Mouse (Mus musculus): ENCODE measurements around the gene Asb14.
A peak's percentile ranks its signal among the peaks of the same experiment; 100 is the strongest.
"Not testable (repeated sequence)": the region's sequence is repeated elsewhere in the genome, so short reads cannot be mapped to it uniquely, and the experiment has no call there.

Asb14 gene

DNA sequence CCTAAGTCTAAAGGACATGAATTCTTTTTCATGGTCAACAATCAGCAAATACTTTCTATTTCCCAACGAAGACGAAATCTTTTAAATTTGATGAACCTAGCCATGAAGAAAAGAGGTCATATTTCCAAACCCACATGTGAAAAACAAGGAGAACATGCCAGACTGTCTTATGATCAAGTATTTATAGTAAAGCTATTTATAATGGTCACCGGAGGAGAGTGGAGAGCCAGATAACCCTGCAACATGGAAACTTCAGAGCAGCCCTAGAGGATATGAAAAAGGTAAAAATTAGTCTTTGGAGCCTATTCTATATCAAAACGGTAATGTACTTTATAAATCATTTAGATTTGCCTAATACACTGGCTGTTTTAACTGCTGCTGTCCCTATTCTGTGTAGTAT is at the start of gene Asb14:
TSS of gene Asb14 (plus strand) at position 166 of the 400 bp plus-strand sequence.
- DNase-seq (ENCODE audit: low spot score in 2 of 2) = no peak

GRCm38 (mm10) chr14:26853053-26853452 is 41.3 kb upstream of the Asb14 start:
- no peak for DNase-seq (ENCODE audit: low spot score in 2 of 2)

DNA sequence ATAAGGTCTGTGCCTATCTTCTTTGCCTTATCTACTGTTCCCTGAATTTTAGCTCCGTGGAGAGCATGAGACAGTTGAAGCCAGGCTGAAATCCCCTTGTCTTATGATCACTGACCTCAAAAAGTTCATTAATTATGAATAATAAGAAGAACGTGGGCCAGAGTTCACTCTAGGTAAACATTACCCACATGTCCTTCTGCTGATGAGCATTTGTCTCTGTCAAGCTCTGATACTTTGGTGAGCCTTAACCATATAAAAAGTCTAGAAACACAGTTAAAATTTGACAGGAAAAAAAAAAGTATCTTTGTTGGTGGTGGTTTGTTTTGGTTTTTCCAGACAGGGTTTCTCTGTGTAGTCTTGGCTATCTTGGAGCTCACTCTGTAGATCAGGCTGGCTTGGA is 40.3 kb upstream of the Asb14 start:
- no peak for DNase-seq (ENCODE audit: low spot score in 2 of 2)

GRCm38 (mm10) chr14:26858364-26858763 is 36.0 kb upstream of the Asb14 start:
- DNase-seq (ENCODE audit: low spot score in 2 of 2) = no peak

- DNase-seq (ENCODE audit: low spot score in 2 of 2) = no peak
Measured at GRCm38 (mm10) chr14:26859024-26859423, 35.3 kb upstream of the Asb14 start.

- DNase-seq (ENCODE audit: low spot score in 2 of 2) = no peak
Measured at GRCm38 (mm10) chr14:26867356-26867755, 27.0 kb upstream of the Asb14 start.

- DNase-seq (ENCODE audit: low spot score in 2 of 2) = no peak
Measured at GRCm38 (mm10) chr14:26868299-26868698, 26.1 kb upstream of the Asb14 start.

DNA sequence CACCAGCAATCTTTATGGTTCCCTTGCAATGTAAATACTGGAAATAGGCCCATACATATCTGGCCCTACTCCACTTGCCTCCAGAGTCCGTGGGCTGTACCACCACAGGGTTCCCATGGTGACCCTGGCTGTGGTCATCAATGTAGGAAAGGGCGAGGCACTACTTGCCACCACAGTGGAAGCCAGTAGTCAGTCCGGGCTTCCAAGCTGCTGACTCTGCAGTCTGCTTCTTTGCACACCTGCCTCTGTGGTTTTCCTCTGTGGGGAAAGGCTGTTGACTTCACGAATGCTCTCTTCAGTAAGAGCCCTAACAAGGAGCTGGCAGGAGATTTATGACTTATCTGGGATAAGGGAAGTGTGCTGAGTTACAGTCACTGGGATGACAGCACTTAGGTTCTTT is 15.6 kb upstream of the Asb14 start:
- DNase-seq (ENCODE audit: low spot score in 2 of 2) = no peak

GRCm38 (mm10) chr14:26879976-26880375 is 14.4 kb upstream of the Asb14 start:
- DNase-seq (ENCODE audit: low spot score in 2 of 2) = no peak

GRCm38 (mm10) chr14:26881700-26882099 is 12.7 kb upstream of the Asb14 start:
- DNase-seq (ENCODE audit: low spot score in 2 of 2) = no peak

DNA sequence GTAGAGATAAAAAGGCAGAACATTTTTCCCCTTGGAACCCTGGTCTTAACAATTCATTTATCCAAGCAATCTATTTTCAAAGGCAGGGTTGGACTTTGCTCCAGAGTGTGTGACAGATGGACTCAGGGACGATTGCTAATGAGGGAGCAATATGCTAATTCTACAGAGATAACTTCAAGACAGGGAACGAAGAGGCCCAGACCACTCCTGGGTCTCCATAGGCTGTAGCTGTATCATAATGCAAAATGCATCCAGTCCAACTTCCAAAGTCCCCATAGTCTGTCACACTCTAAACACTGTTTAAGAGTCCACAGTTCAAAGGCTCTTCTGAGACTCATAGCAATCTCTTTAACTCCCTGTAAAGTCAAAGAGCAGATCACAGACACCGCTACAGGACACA is 7.1 kb upstream of the Asb14 start:
- DNase-seq (ENCODE audit: low spot score in 2 of 2) = no peak

- no peak for DNase-seq (ENCODE audit: low spot score in 2 of 2)
Measured at GRCm38 (mm10) chr14:26890777-26891176, 3.6 kb upstream of the Asb14 start.

DNA sequence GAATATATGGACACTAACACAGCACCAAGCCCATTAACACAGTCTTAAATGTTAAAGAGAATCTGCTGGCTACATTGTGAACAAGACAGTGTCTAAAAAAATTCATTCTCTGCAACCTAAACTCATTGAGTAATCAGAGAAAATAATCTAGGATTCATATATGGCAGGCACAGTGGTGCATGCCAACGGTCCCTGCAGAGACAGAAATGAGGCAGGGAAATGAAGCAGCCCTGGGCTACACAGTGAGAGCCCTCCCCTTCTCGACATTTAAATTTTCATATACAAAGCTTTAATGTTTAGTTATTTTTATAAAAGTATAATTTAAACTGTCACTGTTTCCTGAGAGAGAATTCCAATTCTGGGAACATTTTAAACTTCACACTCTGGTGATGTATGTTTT is 5.1 kb downstream of the Asb14 start:
- no peak for DNase-seq (ENCODE audit: low spot score in 2 of 2)

GRCm38 (mm10) chr14:26900893-26901292 is 6.5 kb downstream of the Asb14 start:
- DNase-seq (ENCODE audit: low spot score in 2 of 2) = no peak

GRCm38 (mm10) chr14:26907401-26907800 is 13.0 kb downstream of the Asb14 start:
- DNase-seq (ENCODE audit: low spot score in 2 of 2) = no peak

DNA sequence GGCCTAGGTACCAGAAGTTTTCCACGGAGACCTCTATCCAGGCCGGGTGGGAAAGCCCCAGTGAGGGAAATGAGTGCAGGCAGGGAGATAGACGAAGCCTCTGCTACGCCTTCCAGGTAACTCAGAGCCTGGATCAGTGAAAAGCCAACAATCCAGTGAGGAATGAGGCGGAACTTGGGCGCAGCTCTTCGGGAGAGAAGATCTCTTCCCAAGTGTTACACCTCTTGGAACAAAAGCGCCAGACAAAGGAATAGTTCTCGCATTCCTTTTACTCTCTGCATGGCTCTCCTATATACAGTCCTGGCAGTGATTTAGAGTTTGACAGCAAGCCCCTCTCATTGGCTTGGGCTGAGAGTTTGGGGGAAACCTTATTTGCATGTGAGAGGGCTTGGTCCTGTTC is 16.1 kb downstream of the Asb14 start:
- DNase-seq (ENCODE audit: low spot score in 2 of 2) = not testable (repeated sequence)

DNA sequence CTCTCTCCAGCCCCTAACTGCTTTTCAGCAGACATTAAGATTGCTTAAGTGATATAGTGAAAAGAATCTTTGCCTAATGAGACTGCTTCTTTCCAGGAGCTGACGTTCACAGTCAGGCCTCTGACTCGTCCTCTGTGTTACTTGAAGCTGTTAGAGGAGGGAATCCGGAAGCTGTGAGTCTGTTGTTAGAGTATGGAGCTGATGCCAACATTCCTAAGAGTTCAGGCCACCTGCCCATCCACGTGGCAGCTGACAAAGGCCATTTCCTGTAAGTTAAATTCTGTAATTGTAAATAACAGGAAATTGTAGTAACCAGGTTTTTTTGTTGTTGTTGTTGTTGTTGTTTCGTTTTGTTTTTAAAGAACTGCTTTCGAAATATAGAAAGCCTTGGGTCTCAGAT is 16.8 kb downstream of the Asb14 start:
- DNase-seq (ENCODE audit: low spot score in 2 of 2) = no peak

DNA sequence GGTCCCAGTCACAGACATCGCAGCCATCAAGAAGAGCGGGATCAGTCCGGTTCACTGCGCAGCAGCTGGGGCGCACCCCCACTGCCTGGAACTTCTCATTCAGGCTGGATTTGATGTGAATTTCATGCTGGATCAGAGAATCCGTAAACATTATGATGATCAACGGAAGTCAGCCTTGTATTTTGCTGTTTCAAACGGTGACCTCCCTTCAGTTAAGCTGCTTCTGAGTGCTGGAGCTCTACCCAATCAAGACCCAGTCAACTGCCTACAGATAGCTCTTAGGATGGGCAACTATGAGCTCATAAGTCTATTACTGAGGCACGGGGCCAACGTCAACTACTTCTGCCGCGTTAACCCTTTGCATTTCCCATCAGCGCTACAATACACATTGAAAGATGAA is 17.5 kb downstream of the Asb14 start:
- no peak for DNase-seq (ENCODE audit: low spot score in 2 of 2)

- DNase-seq (ENCODE audit: low spot score in 2 of 2) = peak in 1 of 2 experiments; percentile 8
Measured at GRCm38 (mm10) chr14:26913681-26914268, 19.4 kb downstream of the Asb14 start.

- no peak for DNase-seq (ENCODE audit: low spot score in 2 of 2)
Measured at GRCm38 (mm10) chr14:26919310-26919709, 25.0 kb downstream of the Asb14 start.

DNA sequence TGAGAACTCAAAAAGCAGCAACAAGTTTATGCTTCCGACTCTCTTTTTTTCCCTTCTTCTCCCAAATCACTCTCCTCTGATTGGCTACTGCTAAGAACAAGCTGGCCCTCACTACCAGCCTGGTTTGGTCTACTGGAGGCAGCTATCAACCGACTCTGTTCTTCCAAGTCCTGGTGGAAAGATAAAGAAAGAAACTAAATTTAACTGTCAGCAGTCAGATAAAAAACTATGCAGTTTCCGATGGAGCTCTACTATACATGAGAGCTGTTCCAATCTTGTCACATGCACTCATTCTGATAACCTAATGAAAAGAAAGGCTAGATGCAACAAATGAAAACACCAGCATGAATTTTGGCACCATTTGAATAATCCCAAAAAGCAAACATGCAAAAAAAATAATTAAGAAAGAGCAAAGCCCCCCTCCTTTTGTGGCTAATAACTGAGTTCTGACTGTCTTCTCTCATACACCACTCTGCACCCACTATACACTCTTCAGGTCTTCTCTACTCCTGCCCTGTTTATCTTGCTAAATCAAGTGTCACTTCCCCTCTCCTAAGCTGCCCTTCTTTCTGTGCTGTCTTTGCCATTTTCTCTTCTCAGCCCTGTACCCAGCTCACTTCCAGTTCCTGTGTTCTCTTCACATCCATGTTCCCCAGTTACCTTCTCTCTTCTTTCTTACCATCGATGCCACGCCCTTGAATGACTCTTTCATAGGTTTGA is 29.5 kb downstream of the Asb14 start:
- no peak for DNase-seq (ENCODE audit: low spot score in 2 of 2)

GRCm38 (mm10) chr14:26934891-26935290 is 40.5 kb downstream of the Asb14 start:
- no peak for DNase-seq (ENCODE audit: low spot score in 2 of 2)

- no peak for DNase-seq (ENCODE audit: low spot score in 2 of 2)
Measured at GRCm38 (mm10) chr14:26935558-26935957, 41.2 kb downstream of the Asb14 start.

DNA sequence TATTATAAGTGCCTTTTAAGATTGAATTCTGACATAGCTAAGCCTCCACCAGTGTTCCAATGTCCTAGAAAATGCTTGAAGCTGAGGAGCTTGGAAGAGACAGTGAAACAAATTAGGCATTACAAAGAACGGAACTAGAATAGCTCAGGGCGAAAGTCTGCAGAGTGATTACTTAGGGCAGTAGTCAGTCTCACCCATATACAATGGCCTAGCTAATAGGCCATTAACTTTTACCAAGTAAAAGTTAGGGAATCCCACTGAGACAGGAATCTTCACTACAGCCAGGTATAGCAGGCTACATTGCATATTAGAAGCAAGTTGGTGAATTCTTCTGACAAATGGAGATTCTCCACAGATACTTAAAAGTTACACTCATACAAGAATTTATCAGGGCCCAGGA is 61.8 kb downstream of the Asb14 start:
- not testable (repeated sequence) for DNase-seq (ENCODE audit: low spot score in 2 of 2)
